ENCODE assay signal across 14 mouse cellular contexts in genomic region chr6:92532331-92532730, GRCm38 (mm10).
A peak's percentile ranks its signal among the peaks of the same experiment; 100 is the strongest.
DNase-seq lines count a peak whose midpoint lies in the region; ATAC-seq and TF ChIP-seq lines count a peak whose summit lies in the region.
"Had no signal": no experiment of that assay in that cellular context is flagged by ENCODE, and none has a peak within 500 bp of the region (broad histone marks: within the 10 kb centered on the region; RNA-seq: fewer than 3 reads in every experiment).

No protein-coding gene starts in this region.

- H3K36me3 ChIP-seq in hindbrain, embryonic 15.5 days: no peaks in the 10 kb centered on the region
- no peaks in the 10 kb centered on the region for H3K36me3 ChIP-seq in hindbrain, embryonic 10.5 days
- no peaks in the 10 kb centered on the region for H3K36me3 ChIP-seq in midbrain, embryonic 14.5 days (ENCODE audit: control insufficient read depth, insufficient read depth, low read length)
- H3K36me3 ChIP-seq in midbrain, embryonic 10.5 days: no peaks in the 10 kb centered on the region
- H3K36me3 ChIP-seq in kidney, postnatal 0 days (ENCODE audit: insufficient read depth, low read length): no peaks in the 10 kb centered on the region
- H3K36me3 ChIP-seq: embryonic facial prominence, embryonic 15.5 days had no signal

- peak overlapping the region; percentile 44; the same call in 1 of the 2 replicates for H3K27ac ChIP-seq in hindbrain, embryonic 15.5 days (replicated peaks)
- H3K27ac ChIP-seq in hindbrain, embryonic 10.5 days: no peak overlapping the region
- no peak overlapping the region for H3K27ac ChIP-seq in midbrain, embryonic 14.5 days (replicated peaks; ENCODE audit: low read depth, low read length)
- H3K27ac ChIP-seq in midbrain, embryonic 10.5 days (replicated peaks): no peak overlapping the region
- H3K27ac ChIP-seq in kidney, postnatal 0 days: no peak overlapping the region
- H3K27ac ChIP-seq: embryonic facial prominence, embryonic 15.5 days had no signal

- TF ChIP-seq CTCF in kidney, postnatal 0 days (IDR thresholded peaks at IDR 0.05; ENCODE audit: low read depth): no peak

- no peaks in the 10 kb centered on the region for H3K27me3 ChIP-seq in hindbrain, embryonic 15.5 days
- H3K27me3 ChIP-seq in hindbrain, embryonic 10.5 days (ENCODE audit: insufficient read depth, poor library complexity, severe bottlenecking): no peaks in the 10 kb centered on the region
- H3K27me3 ChIP-seq in midbrain, embryonic 14.5 days (ENCODE audit: control insufficient read depth, insufficient read depth, low read length): no peaks in the 10 kb centered on the region
- H3K27me3 ChIP-seq in midbrain, embryonic 10.5 days (ENCODE audit: low read depth, poor library complexity, severe bottlenecking): no peaks in the 10 kb centered on the region
- H3K27me3 ChIP-seq in kidney, postnatal 0 days (ENCODE audit: insufficient read depth, low read length): no peaks in the 10 kb centered on the region
- H3K27me3 ChIP-seq: embryonic facial prominence, embryonic 15.5 days had no signal

- no peaks in the 10 kb centered on the region for H3K9me3 ChIP-seq in hindbrain, embryonic 15.5 days
- H3K9me3 ChIP-seq in hindbrain, embryonic 10.5 days: no peaks in the 10 kb centered on the region
- no peaks in the 10 kb centered on the region for H3K9me3 ChIP-seq in midbrain, embryonic 14.5 days (ENCODE audit: control insufficient read depth, low read length)
- no peaks in the 10 kb centered on the region for H3K9me3 ChIP-seq in midbrain, embryonic 10.5 days (replicated peaks)
- no peaks in the 10 kb centered on the region for H3K9me3 ChIP-seq in kidney, postnatal 0 days (replicated peaks; ENCODE audit: low read length)
- H3K9me3 ChIP-seq: embryonic facial prominence, embryonic 15.5 days had no signal

- peaks cover 34% of the 10 kb centered on the region for H3K4me1 ChIP-seq in hindbrain, embryonic 15.5 days (replicated peaks)
- H3K4me1 ChIP-seq in hindbrain, embryonic 10.5 days (replicated peaks): peaks cover 12% of the 10 kb centered on the region
- peaks cover 5% of the 10 kb centered on the region for H3K4me1 ChIP-seq in midbrain, embryonic 14.5 days (ENCODE audit: control insufficient read depth, insufficient read depth, low read length)
- peaks cover 12% of the 10 kb centered on the region for H3K4me1 ChIP-seq in midbrain, embryonic 10.5 days
- H3K4me1 ChIP-seq in kidney, postnatal 0 days (replicated peaks; ENCODE audit: insufficient read depth, low read length): peaks cover 4% of the 10 kb centered on the region; the same call in 1 of the 2 replicates

- 55% methylated on average over 6 of the region's 6 CpGs for WGBS in hindbrain, embryonic 15.5 days
- 80% methylated on average over 6 of the region's 6 CpGs for WGBS in hindbrain, embryonic 10.5 days
- WGBS in midbrain, embryonic 14.5 days: 74% methylated on average over 6 of the region's 6 CpGs
- WGBS in midbrain, embryonic 10.5 days: 89% methylated on average over 6 of the region's 6 CpGs
- WGBS in kidney, postnatal 0 days: 45% methylated on average over 6 of the region's 6 CpGs

- no peak overlapping the region for H3K9ac ChIP-seq in hindbrain, embryonic 15.5 days
- no peak overlapping the region for H3K9ac ChIP-seq in midbrain, embryonic 14.5 days (replicated peaks; ENCODE audit: low read length)
- no peak overlapping the region for H3K9ac ChIP-seq in kidney, postnatal 0 days (ENCODE audit: low read depth, low read length)
- H3K9ac ChIP-seq: embryonic facial prominence, embryonic 15.5 days; forebrain, postnatal 0 days had no signal

- H3K4me2 ChIP-seq in hindbrain, embryonic 15.5 days: peak overlapping the region; percentile 19; the same call in 1 of the 2 replicates
- no peak overlapping the region for H3K4me2 ChIP-seq in midbrain, embryonic 14.5 days (ENCODE audit: low read length)
- peak overlapping the region; percentile 62; the same call in 1 of the 2 replicates for H3K4me2 ChIP-seq in kidney, postnatal 0 days (ENCODE audit: low read length)
- H3K4me2 ChIP-seq: embryonic facial prominence, embryonic 15.5 days had no signal

- no peak for DNase-seq in hindbrain, embryonic 10.5 days (ENCODE audit: low spot score)
- peak; percentile 12 for DNase-seq in midbrain, embryonic 14.5 days
- no peak for DNase-seq in midbrain, embryonic 10.5 days (ENCODE audit: low spot score)
- DNase-seq in kidney, postnatal 0 days (ENCODE audit: low spot score): peak; percentile 31
- DNase-seq in adrenal gland, adult (ENCODE audit: inconsistent age in 2 of 2, low spot score in 1 of 2): no peak
- no peak for DNase-seq in adrenal gland, postnatal 36 days
- DNase-seq: adrenal gland, adult 2 months; cerebellum, postnatal 25 days; forebrain, postnatal 0 days; retina, postnatal 1 day had no signal

- ATAC-seq in hindbrain, embryonic 15.5 days (ENCODE audit: low FRiP score, low read depth): no peak
- ATAC-seq in midbrain, embryonic 14.5 days (ENCODE audit: low FRiP score, low TSS enrichment): no peak
- ATAC-seq in kidney, postnatal 0 days (replicated peaks; ENCODE audit: low FRiP score, low read depth): no peak
- ATAC-seq: CD4-positive, CD25-positive, alpha-beta regulatory T cell, adult 4 months; forebrain, postnatal 0 days had no signal

- no peak overlapping the region for H3K4me3 ChIP-seq in hindbrain, embryonic 15.5 days
- no peak overlapping the region for H3K4me3 ChIP-seq in hindbrain, embryonic 10.5 days
- H3K4me3 ChIP-seq in midbrain, embryonic 14.5 days (replicated peaks; ENCODE audit: low read depth, low read length): no peak overlapping the region
- no peak overlapping the region for H3K4me3 ChIP-seq in midbrain, embryonic 10.5 days
- H3K4me3 ChIP-seq in kidney, postnatal 0 days (replicated peaks; ENCODE audit: low read depth, low read length): no peak overlapping the region
- H3K4me3 ChIP-seq: embryonic facial prominence, embryonic 15.5 days; myocyte had no signal

Comparison
In these comparisons a context has a peak if more than half of its experiments do, and no peak if none do; other contexts are left out.
1. DNase-seq: peak in midbrain, embryonic 14.5 days (single experiment) and kidney, postnatal 0 days (single experiment); none in hindbrain, embryonic 10.5 days (single experiment), midbrain, embryonic 10.5 days (single experiment), adrenal gland, adult (0 of 2) and adrenal gland, postnatal 36 days (0 of 2).